Comparison of ENCODE assay signal across 8 mouse cellular contexts in genomic region chrX:162736140-162736659, GRCm38 (mm10). TPM values are rescaled to one million over a fixed set of nuclear protein-coding genes. Genes with fewer than 3 reads are reported as not detected.
DNase-seq lines count a peak whose midpoint lies in the region; ATAC-seq and TF ChIP-seq lines count a peak whose summit lies in the region.

No protein-coding gene starts in this region.

- peak overlapping the region; percentile 60 for H3K4me2 ChIP-seq in CH12.LX (ENCODE audit: insufficient read depth, low read depth, poor library complexity, severe bottlenecking)
- H3K4me2 ChIP-seq in heart, embryonic 15.5 days, result peak overlapping the region; percentile 66

- no peak overlapping the region for H3K27ac ChIP-seq in CH12.LX (ENCODE audit: insufficient read depth, low read depth)
- peak overlapping the region; percentile 88 for H3K27ac ChIP-seq in heart, embryonic 15.5 days

- no peaks in the 10 kb centered on the region for H3K27me3 ChIP-seq in CH12.LX (replicated peaks)
- no peaks in the 10 kb centered on the region for H3K27me3 ChIP-seq in heart, embryonic 15.5 days

- WGBS in heart, embryonic 15.5 days, result 42% methylated on average over 9 of the region's 9 CpGs

- no peak for TF ChIP-seq POLR2A in CH12.LX (IDR thresholded peaks at IDR 0.05; ENCODE audit: low read depth, low read length)

- H3K4me1 ChIP-seq in CH12.LX (ENCODE audit: control insufficient read depth in 1 of 2, insufficient read depth in 2 of 2), result peaks cover 0 to 4% of the 10 kb centered on the region in 2 experiments; a peak in 2 of 4 replicates
- H3K4me1 ChIP-seq in heart, embryonic 15.5 days (replicated peaks), result no peaks in the 10 kb centered on the region

- no peaks in the 10 kb centered on the region for H3K9me3 ChIP-seq in CH12.LX (replicated peaks; ENCODE audit: low read length)
- no peaks in the 10 kb centered on the region for H3K9me3 ChIP-seq in heart, embryonic 15.5 days (replicated peaks)

- ATAC-seq in heart, embryonic 15.5 days (replicated peaks; ENCODE audit: insufficient number of reproducible peaks, insufficient read depth, low FRiP score, low read depth), result peak; percentile 76
- peak; percentile 50 for ATAC-seq in megakaryocyte, adult 5-6 weeks (ENCODE audit: poor library complexity, severe bottlenecking)

- TF ChIP-seq RAD21 in CH12.LX (IDR thresholded peaks at IDR 0.05; ENCODE audit: low read depth, low read length), result no peak

- no peaks in the 10 kb centered on the region for H3K79me2 ChIP-seq in CH12.LX (replicated peaks; ENCODE audit: control insufficient read depth, extremely low read depth, insufficient read depth, poor library complexity, severe bottlenecking)

- H3K4me3 ChIP-seq in CH12.LX (replicated peaks in 1 of 3; ENCODE audit: low read depth in 2 of 3, low read length in 2 of 3, poor library complexity in 1 of 3), result no peak overlapping the region
- peak overlapping the region; percentile 51 for H3K4me3 ChIP-seq in heart, embryonic 15.5 days

- intact Hi-C loops in left cerebral cortex, postnatal 4 days (cut with DNase I), result no loop called here

- no peak for TF ChIP-seq EP300 in CH12.LX (IDR thresholded peaks at IDR 0.05; ENCODE audit: low read length)

- in situ Hi-C loops in CH12.LX (cut with MboI; ENCODE audit: low pct_ligation_motif_present, low pct_unique_long_range_greater_than_20kb, low sequenced_read_pairs), result loop anchor here (25.0 kb wide), 1 partner anchor 101 kb away; the partner anchor contains the start of gene Txlng

- H3K36me3 ChIP-seq in CH12.LX (replicated peaks in 1 of 2; ENCODE audit: control insufficient read depth in 1 of 2, insufficient read depth in 1 of 2, low read length in 1 of 2), result no peaks in the 10 kb centered on the region
- H3K36me3 ChIP-seq in heart, embryonic 15.5 days, result no peaks in the 10 kb centered on the region

- DNase-seq in CH12.LX (ENCODE audit: extremely low read depth), result no peak
- peak; percentile 44 for DNase-seq in MN1 (ENCODE audit: low spot score)
- peak; percentile 35 for DNase-seq in embryo, embryonic 11 days
- DNase-seq in left cerebral cortex, postnatal 4 days, result peak; percentile 13
- DNase-seq in testis, postnatal 14 days (ENCODE audit: low spot score), result peak; percentile 36
- no peak for DNase-seq in gastrocnemius, postnatal 10 days

- dilution Hi-C loops in CH12.LX (cut with MboI; ENCODE audit: extremely low pct_ligation_motif_present, extremely low pct_unique_long_range_greater_than_20kb, low sequenced_read_pairs), result no loop called here

- no peak for TF ChIP-seq CTCF in CH12.LX (conservative IDR thresholded peaks at IDR 0.05 in 1 of 2, IDR thresholded peaks at IDR 0.05 in 1 of 2; ENCODE audit: low read depth in 2 of 2, low read length in 2 of 2)

- peak overlapping the region; percentile 43; the same call in 1 of the 2 replicates for H3K9ac ChIP-seq in CH12.LX (ENCODE audit: insufficient read depth, low read depth)
- H3K9ac ChIP-seq in heart, embryonic 15.5 days, result no peak overlapping the region

TF ChIP-seq in CH12.LX, 34 proteins besides CTCF, POLR2A, EP300 and RAD21:
- no peak for TF ChIP-seq MAFK (IDR thresholded peaks at IDR 0.05; ENCODE audit: insufficient replicate concordance, low read length)
- TF ChIP-seq USF1 (IDR thresholded peaks at IDR 0.05; ENCODE audit: low read depth, low read length), result no peak
- TF ChIP-seq PAX5 (IDR thresholded peaks at IDR 0.05; ENCODE audit: low read length), result no peak
- no peak for TF ChIP-seq BHLHE40 (IDR thresholded peaks at IDR 0.05; ENCODE audit: low read depth, low read length)
- TF ChIP-seq ZNF384 (IDR thresholded peaks at IDR 0.05; ENCODE audit: low read depth, low read length), result no peak
- no peak for TF ChIP-seq RCOR1 (conservative IDR thresholded peaks at IDR 0.05; ENCODE audit: low read depth, low read length)
- TF ChIP-seq ELF1 (IDR thresholded peaks at IDR 0.05; ENCODE audit: low read depth, low read length), result no peak
- TF ChIP-seq MAX (IDR thresholded peaks at IDR 0.05; ENCODE audit: low read length), result no peak

RNA-seq across cellular contexts. Expression of gene Rbbp7, which starts 24.0 kb away (rescaled TPM):
- total RNA-seq in CH12.LX (2012; rRNA removed), result 338 and 426 TPM in 2 replicates
- 651 and 662 TPM in 2 replicates for total RNA-seq in CH12.LX (2014; rRNA removed)
- polyA plus RNA-seq in CH12.LX (2012; ENCODE audit: insufficient read length, low read depth), result 577 and 657 TPM in 2 replicates
- polyA plus RNA-seq in heart, embryonic 15.5 days (2015; fragmentation: Nextera tagmentation; extraction: Ambion mirVana), result 408 and 421 TPM in 2 replicates
- total RNA-seq in left cerebral cortex, postnatal 4 days (2021), result 100 to 1,000 TPM; 148 to 154 TPM
- 147 and 167 TPM in 2 replicates for total RNA-seq in megakaryocyte, adult 5-6 weeks (2015)
- 128 and 139 TPM in 2 replicates for total RNA-seq in megakaryocyte, adult 5-6 weeks (2017)
- 100 to 1,000 TPM; 151 to 160 TPM for total RNA-seq in gastrocnemius, postnatal 10 days (2021)

Comparison
In these comparisons a context has a peak if more than half of its experiments do, and no peak if none do; other contexts are left out.
1. DNase-seq: peak in MN1 (single experiment), embryo, embryonic 11 days (single experiment), left cerebral cortex, postnatal 4 days (single experiment) and testis, postnatal 14 days (single experiment); none in CH12.LX (single experiment) and gastrocnemius, postnatal 10 days (single experiment).